Mouse (Mus musculus): ENCODE measurements around the gene Tmem229b.
A peak's percentile ranks its signal among the peaks of the same experiment; 100 is the strongest.
"Not testable (repeated sequence)": the region's sequence is repeated elsewhere in the genome, so short reads cannot be mapped to it uniquely, and the experiment has no call there.

Tmem229b gene

DNA sequence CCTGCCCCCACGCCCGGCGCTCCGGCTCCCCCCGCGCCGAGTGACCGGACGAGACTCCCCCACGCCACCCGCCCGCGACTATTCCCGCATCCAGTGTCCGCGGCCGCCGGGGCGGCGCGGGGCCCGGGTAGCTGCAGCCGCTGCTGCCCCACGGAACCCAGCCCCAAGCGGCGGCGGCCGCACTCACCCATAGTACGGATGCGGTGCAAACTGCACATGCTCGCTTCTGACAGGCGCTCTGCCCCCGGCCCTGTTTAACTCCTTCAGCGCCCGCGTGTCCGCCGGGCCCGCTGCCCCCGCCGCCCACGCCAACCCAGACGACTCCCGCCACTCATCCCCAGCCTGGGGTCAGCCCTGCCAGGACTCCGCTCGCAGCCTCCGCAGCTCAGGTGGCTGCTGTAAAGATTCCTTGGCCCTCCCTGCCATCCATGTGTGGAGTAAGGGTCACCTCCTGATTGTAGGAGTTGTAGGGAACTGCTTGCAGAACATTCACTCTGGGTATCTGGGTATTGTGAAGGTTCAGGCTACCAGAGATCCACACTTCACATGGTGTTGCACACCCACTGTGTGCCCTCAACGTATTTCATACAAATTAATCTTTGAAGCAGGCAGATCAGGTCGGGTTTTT, at the start of gene Tmem229b:
Gene Tmem229b (minus strand): TSS at position 502 of the 628 bp plus-strand sequence.
- peak; percentile 63 for DNase-seq

DNA sequence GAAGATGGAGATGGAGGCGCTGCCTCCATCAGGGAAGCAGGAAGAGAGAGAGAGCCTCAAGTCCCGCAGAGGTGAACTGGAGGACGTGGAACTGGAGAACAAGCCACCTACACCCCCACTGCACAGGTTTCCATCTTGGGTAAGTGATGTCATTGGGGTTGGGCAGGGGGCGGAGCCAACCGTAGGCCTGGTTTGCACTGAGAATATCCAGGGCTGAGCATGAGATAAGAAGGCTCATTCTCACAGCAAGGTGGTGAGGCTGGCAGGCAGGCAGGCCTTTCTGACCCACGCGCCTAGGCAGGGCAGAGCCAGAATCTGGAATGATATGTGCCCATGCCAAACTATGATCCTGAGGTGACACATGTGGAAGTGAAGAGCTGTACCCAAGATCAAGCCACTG, 47.8 kb upstream of the Tmem229b start:
- no peak for DNase-seq

DNA sequence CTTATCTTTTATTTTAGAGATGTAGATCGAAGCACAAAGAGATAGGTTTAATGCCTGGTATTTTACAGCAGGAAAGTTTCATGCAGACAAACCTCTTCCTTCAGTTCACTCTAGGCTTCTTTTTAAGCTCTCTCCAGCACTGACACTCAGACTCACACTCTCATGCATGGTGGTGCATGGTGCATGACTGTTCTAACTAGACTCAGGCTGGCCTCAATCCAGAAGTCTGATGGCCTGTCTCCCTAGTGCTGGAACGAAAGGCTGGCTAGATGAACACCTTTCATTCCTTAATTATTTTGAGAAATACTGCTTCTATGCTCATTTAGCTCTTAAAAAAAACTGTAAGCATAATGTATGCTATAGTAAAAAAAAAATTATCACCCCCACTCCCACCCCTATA, 44.6 kb upstream of the Tmem229b start:
- DNase-seq: no peak

DNA sequence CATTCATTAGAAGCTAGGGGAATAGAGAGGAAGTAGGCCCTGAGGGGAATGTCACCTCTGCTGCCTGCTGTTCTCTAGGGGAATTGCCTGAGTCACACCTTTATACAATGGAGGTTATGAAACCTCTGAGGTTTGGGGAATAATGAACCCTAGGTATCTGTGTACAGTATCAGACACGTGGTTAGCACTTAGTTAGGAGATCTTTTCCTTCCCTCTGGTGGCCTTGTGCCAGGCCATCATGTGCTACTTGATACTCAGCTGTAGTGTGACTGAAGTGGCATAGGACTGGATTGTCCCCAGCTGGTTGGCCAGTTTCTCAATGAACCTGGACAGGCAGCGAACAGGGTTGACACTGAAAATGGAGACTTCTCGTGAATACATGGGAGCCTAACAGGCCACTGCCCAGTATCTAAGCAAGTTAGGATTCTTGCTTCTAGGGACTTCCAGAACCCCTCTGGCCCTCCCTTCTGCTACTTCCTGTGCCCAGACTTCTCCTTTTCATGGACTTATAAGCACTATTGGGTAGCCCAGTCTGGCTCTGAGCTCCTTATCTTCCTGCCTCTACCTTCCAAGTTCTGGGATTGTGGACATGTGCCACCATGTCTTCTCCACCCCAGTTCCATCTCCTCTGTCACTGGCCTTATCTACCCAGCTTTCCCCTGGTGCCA, 43.3 kb upstream of the Tmem229b start:
- DNase-seq: no peak

DNA sequence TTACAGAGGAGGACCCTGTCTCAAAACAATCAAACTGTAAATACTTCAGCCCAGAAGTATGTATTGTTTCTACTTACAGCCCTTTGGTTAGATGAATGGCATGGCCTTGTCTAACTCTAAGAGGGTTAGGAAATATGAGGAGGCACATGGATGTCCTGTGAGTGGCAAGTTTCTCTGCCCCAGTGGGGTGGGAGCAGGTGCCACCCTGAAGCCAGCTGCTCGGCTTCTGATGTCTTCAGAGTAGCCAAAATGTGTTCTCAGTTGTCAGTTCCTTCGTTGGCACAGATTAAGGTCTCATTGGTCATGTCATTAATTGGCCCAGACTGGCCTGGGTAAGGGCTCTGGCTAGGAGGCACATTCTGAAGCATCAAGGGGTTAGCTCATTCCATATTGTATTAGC, 42.4 kb upstream of the Tmem229b start:
- no peak for DNase-seq

DNA sequence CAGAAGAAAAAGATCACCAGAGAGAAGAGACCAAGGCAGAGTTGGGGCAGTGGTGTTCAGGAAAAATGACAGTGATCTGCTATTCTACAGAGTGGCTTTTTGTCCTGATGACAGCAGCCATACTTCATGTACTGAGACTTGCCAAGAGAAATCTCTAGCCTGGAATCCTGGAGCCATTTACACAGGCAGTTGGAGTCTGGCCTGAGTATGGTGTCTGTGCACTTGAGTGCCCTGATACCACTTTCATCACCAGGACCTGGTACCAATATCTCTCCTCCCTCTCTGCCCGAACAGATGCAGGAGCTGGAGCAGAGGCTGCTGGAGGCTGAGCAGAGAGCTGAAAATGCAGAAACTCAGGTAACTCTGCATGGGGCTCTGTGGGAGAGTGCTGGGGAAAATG, 41.5 kb upstream of the Tmem229b start:
- DNase-seq: no peak

DNA sequence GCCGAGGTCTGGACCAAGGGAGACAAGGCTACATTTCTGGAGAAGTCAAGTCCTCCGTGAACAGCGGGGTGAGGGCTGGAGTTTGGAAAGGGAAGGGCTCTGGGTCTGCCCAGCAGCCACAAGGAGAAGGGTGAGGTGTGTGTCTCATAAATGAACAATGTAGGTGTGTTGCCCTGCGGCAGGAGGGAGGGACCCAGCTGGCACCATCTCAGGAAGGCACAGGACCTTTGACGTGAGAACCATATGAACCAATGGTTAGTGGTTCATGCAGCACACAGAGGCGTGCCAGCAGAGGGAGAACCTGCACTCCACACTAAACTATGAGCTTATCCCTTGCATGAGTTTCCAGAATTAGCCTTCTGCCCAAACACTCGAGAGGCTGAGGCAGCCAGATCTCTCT, 39.8 kb upstream of the Tmem229b start:
- no peak for DNase-seq

DNA sequence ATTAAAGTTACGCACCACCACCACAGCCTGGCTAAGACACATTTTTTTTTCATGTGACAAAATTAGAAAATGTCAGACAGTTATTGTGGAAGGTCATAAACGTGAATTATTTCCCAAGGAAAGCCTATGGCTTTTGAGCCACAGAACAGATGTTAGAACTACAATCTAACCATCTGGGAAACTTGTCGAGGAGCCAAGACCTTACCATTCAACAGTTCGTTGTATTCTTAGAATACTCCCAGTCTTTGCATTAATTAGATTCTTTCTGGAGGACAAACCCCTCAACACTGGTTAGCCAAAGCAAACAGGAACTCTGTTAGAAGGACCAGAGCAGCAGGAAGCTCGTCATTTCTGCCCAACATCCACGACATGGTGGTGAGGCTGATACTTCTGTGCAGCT, 38.7 kb upstream of the Tmem229b start:
- DNase-seq: no peak

DNA sequence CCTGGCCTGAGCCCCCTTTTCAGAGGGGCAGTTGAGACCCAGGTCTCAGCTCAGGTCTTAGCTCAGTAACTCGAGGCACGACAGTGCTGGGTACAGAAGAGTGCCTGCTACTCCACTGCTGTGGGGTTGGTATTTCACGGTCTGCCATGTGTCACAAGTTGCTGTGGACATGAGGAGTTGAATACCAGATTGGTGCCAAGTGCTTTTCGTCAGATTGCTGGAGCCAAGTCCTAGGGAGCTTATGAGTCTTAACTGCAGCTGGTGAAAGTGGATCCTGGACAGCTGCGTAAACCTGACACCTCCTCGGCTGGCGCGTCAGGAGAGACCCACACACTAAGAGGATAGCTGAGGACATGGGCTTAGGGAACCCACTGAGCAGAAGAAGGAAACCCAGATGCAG, 37.2 kb upstream of the Tmem229b start:
- DNase-seq: no peak

DNA sequence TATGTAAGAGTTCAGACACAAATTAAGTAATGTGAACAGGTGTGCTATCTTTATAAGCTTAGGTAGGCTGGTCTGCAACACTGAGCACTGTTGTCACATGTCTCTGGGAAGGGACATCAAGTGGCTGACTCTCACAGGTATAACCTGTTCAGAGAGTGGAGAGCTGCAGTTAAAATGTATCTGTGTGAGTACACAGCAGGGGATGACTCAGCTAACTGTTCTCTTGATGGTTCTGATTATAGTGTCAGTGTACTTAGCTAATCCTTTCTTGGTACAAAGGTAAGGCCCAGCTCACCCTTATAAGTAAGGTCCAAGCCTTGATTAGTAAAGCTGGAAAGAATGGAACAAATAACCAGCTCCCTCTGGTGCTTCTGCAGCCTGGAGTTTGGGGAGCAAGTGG, 34.0 kb upstream of the Tmem229b start:
- no peak for DNase-seq

DNA sequence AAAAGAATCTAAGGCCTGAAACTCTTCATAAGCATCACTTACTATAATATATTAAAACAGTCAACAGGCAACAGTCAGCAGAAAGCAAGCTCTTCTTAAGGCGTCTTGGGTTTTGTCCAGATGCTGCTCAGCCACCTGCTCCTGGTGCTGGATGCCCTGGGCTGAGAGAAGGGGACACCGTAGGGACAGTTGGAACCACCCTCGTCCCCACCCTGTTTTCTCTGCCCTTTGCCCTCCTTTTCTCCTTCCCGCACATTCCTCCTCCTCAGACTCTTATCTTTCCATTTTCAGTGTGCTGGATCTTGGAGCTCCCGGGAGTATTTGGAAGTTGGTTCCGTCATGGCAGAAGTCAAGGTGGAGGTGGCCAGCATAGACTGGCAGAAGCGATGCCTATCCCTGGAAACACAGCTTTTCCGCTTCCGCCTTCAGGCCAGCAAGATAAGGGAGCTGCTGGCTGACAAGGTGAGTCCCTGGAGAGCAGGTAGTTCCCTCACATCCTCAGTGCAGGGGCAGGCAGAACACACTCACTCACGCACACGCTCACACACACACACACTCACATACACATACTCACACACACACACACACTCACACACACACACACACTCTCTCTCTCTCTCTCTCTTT, 32.9 kb upstream of the Tmem229b start:
- no peak for DNase-seq

DNA sequence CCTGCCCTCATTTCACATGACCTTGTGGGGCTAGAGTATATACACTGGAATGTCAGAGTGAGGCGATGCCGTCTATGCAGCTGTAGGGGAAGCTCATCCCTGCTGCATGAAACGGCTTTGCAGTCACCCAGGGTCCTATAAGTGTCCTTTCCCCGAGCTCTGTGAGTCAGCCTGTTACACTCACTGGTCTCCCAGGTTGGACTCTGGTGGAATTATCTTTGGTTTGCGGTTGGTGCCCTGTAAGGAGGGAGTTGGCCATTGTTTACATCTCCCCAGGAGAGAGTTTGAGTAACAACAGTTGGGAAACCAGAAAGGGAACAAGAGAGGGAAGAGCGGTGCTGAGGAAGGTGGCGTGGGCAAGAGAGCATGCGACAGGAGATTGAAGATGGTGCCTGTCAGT, 32.3 kb upstream of the Tmem229b start:
- DNase-seq: no peak

DNA sequence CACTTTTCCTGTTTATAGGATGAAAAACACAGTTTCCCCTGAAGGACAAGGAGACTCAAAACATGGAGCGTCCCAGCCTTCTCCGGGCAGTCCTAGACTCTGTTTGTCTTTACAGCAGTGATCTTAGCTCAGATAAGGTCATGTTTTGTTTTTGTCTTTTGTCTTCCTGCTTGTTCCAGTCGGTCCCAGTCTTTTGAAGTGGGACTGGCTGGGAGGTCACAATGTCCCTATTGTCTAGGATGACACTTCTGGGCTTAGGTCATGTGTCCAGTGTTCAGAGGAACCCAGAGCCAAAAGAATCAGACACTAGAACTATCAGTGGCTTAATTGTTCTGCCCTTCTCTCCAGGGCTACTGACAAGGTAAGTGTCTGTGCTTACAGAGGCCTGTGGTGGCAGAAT, 27.9 kb upstream of the Tmem229b start:
- DNase-seq: peak; percentile 81

DNA sequence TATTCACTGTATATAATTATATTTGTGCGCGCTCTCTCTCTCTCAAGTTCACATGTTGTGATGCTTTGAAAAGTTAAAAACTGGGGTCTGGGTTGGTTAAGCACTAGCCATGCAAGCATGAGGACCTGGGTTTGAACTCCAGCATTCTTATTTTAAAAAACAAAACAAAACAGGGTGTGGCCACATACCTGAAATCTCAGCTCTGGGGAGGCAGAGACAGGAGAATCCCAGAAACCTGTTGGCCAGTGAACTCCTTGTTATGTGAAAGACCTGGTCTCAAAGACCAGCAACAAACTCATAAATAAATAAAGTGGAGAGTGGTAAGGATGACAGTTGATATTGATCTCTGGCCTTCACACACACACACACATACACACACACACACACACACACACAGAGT, 26.9 kb upstream of the Tmem229b start:
- no peak for DNase-seq

DNA sequence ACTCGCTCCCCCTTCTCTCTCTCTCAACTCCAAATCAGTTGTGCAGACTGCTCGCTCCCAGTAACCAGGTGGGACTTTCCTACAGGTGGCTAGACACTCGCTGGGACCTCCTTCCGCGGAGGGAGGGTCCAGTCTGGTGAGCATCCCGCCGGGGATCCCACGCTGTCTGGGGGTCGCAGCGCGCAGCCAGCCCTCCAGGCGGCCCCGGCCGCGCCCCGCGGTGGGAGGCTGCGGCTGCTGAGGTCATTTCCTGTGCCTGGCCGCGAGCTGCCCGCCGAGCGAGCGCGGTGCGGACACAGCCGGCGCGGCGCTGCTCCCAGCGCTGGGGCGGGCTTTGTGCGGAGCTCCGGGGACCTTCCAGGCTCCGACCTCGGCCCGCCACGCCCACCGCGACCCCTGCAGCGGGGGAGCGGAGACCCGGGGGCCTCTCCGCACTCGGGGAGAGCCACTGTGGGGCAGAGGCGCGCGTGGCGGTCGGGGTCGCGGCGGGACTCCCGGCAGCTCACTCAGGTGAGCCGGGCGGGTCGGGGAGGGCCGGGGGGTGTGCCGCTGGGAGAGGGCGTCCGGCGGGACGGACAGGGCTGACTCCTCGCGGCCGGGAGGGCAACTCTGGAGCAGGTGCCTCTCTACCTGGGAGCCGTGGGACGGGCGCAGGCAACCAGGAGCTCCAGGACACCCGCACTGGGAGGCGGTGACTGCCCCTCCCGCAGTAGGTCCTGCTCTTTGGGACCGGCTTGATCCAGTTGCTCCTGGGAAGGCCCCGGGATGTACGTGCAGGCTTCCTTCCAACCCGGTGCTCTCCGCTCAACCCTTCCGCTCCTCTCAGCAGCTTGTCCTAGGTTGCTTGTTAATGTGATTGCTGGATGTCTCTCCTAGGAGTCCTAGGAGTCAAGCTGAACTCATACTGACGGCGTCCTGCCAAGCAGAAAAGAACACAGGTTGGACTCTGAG, 21.8 kb upstream of the Tmem229b start, which contains the start of gene Plekhh1:
Gene Plekhh1 (plus strand): TSS at position 253 of the 951 bp plus-strand sequence.
- DNase-seq: peak; percentile 37

DNA sequence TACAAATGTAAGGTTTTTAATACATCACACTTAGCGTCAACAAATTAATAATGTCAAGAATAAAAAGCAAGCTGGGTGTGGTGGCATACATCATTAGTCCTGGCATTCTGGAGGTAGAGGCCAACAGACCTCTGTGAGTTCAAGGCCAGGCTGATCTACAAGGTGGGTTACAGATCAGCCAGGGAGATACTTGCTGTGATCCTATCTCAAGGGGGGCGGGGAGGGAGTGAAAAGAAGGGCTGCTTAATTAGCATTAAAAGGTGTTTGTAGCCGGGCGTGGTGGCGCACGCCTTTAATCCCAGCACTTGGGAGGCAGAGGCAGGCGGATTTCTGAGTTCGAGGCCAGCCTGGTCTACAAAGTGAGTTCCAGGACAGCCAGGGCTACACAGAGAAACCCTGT, 20.1 kb upstream of the Tmem229b start:
- DNase-seq: not testable (repeated sequence)

DNA sequence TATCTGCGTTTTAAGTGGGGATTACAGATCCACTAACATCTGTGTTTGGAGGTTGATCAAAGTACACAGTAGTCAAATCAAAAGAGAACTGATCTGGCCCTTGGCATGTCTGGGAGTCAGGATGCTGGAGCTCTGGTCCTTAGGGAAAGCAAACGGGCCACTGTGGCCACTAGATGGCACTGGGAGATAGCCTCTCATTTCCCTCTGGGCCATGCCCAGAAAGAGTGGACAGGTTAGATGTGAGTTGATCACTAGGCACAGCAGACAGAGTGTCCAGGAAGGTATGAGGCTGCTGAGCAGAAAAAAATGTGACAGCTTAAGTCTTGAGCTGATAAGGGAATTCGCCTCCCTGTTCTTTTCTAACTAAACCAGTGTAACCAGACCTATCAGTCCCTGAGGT, 15.5 kb upstream of the Tmem229b start:
- peak; percentile 71 for DNase-seq

DNA sequence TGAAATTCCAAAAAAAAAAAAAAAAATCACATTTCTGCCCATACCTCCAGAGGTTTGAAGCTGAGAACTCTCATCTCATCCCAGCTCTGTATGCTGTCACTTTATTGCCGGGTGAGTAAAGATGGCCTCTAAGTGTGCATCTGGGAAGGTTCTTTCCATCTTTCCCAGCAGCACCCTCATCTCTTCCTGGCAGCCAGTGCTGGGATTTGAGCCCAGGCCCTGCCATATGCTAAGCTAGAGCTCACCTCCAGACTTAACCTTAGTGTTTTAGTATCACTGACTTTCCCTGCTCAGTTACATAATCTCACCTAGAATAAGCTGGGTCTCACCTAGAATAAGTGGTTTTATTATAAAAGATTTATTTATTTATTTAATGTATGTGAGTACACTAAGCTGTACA, 14.5 kb upstream of the Tmem229b start:
- no peak for DNase-seq

DNA sequence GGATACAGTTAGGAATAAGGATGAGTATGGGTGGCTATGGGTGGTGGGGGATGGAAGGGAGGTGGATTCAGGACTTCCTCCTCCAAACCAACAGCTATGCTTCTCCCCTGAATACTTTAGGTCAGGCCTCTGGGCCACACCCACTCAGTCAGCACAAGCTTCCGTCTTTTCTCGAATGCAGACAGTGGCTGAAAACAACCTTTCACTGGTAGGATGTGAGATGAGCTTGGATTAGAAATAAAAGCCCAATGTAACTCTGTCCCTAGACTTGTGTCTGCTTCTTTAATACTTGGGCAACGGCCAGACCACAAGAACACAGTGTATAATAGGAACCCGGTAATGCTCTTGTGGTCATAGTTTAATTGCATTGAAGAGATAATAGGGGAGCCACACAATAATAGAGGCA, 10.6 kb upstream of the Tmem229b start:
- DNase-seq: no peak

DNA sequence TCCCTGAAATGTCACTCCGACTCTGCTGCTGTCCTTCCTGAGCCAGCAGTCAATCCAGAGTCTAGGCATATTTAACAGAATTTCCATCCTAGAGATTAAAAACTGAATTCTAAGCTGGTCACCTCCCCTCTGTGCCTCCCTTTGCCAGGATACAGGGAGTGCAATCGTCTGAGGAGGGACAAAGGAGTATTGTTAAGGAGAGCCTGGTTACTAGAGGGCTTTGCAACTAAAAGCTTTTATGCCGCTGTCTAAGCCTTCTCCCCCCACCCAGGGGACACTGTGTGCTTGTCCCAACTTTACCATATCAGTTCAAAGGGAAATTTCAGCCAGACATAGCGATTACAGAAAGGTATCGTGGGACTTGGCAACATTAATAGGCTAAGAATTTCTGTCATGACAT, 8.7 kb upstream of the Tmem229b start:
- no peak for DNase-seq

DNA sequence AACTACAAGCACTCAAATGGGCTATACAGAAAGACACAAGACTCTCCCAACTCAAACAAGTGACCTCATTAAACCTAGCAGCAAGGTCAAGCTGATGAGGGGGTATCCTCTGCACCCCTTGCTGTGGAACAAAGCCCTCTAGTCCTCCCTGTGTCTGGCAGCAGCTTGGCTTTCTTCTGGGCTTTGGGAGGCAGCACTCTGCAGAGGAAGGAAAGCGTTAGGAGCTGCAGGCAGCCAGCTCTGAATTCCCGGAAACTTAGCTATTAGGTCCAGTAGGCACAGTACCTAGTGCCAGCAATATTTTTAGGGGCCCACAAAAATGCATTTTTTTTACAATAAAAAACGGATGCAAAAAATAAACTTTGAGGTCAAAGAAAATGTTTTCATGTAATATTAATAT, 3.1 kb upstream of the Tmem229b start:
- no peak for DNase-seq

DNA sequence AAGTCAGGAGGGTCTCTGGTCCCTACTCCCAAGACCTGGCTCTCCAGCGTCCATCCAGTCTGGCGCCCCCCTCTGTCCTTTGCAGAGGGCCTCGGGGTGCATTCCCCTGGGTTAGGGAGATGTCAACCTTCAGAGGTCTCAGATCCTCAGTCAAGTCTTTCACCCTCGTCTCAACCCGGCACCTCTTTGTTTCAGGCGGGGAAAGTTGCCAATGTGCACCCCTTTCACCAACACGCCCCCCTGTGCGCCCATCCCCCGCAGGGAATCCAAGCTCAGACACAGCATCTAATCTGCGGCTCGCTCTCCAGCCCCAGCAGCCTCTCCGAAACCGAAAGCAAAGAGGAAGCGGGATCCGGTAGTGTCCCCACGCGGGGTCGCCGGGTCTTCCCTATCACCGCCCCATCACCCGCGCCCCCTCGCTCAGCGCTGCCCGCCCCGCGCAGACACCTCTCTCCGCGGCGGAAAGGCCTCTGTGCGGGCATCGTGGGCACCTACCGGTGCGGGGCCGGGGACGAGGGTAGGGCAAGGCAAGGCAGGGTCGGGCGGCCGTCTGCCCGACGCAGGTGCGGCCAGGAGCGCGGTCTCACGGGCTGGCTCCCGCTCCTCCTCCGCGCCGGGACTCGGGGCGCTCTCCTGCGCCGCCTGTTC, 825 bp downstream of the Tmem229b start:
- peak; percentile 49 for DNase-seq

DNA sequence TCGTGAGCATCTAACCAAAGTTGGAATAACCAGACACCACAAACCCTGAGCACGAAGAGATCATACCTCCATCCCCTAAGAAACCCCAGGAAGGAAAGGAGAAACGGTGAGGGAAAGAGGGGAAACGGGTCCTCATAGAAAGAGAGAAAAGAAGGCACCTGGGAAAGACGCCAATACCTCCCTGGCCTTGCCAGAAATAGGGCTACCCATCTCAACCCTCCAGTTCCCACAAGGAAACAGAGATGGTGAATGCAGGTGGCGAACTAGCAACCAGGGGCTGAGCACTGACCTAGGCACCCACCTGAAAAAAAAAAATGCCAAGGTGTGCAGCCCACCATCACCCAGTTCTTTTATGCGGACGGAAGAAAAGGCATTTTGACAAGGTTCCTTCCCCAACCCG, 1.4 kb downstream of the Tmem229b start:
- no peak for DNase-seq
